ENCODE assay signal across 8 mouse cellular contexts in the genomic region with DNA sequence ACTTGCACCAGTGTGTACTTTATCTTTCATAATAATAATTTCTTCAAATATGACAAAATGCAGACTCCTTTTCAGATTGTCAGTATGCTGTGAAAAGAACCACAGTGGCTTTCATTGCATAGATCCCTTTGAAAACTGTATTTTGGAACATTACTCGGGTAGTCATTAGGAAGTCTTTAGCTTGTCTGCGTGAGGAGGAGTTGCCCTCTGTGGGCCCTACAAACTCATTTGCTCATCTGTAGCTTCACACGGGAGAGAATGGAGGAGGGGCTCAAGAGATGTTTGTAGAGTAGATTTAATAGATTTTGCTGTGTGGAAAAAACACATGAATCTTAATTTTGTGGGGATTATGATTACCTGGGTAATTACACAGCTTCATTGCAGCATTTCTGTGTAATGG. TPM values are rescaled to one million over a fixed set of nuclear protein-coding genes. Genes with fewer than 3 reads are reported as not detected.
DNase-seq lines count a peak whose midpoint lies in the region; ATAC-seq and TF ChIP-seq lines count a peak whose summit lies in the region.

No protein-coding gene starts in this region.

- peaks cover 43% of the 10 kb centered on the region for H3K4me1 ChIP-seq in heart, embryonic 13.5 days
- 0 out of 4 replicates have a peak, but pooled peaks cover 0 to 2% of the 10 kb centered on the region in 2 experiments for H3K4me1 ChIP-seq in ES-E14 (ENCODE audit: control insufficient read depth in 2 of 2, insufficient read depth in 2 of 2, low read length in 2 of 2, poor library complexity in 1 of 2)
- H3K4me1 ChIP-seq in forebrain, embryonic 14.5 days (ENCODE audit: control insufficient read depth, insufficient read depth, low read length): peaks cover 13% of the 10 kb centered on the region; the same call in 1 of the 2 replicates

- peak overlapping the region; percentile 100 for H3K9ac ChIP-seq in heart, embryonic 13.5 days
- H3K9ac ChIP-seq in ES-E14 (ENCODE audit: insufficient read depth, low read depth, low read length, poor library complexity, severe bottlenecking): no peak overlapping the region
- H3K9ac ChIP-seq in forebrain, embryonic 14.5 days (ENCODE audit: low read length): peak overlapping the region; percentile 95

- no peaks in the 10 kb centered on the region for H3K27me3 ChIP-seq in heart, embryonic 13.5 days (replicated peaks)
- H3K27me3 ChIP-seq in forebrain, embryonic 14.5 days (replicated peaks; ENCODE audit: control insufficient read depth, insufficient read depth, low read length): no peaks in the 10 kb centered on the region

- ATAC-seq in heart, embryonic 13.5 days (ENCODE audit: extremely low read depth, insufficient number of reproducible peaks, low FRiP score, low TSS enrichment): no peak
- no peak for ATAC-seq in forebrain, embryonic 14.5 days

- H3K4me3 ChIP-seq in heart, embryonic 13.5 days: peak overlapping the region; percentile 99
- peak overlapping the region; percentile 93 to 96; a peak in 3 of 4 replicates for H3K4me3 ChIP-seq in ES-E14 (ENCODE audit: insufficient read depth in 1 of 2, low read depth in 1 of 2, low read length in 2 of 2, poor library complexity in 1 of 2, severe bottlenecking in 1 of 2)
- peak overlapping the region; percentile 94 for H3K4me3 ChIP-seq in forebrain, embryonic 14.5 days (ENCODE audit: low read depth, low read length)
- H3K4me3 ChIP-seq in macrophage (ENCODE audit: inconsistent target): peak overlapping the region; percentile 48

- H3K9me3 ChIP-seq in heart, embryonic 13.5 days: no peaks in the 10 kb centered on the region
- no peaks in the 10 kb centered on the region for H3K9me3 ChIP-seq in ES-E14 (ENCODE audit: control insufficient read depth, insufficient read depth, low read depth, low read length)
- H3K9me3 ChIP-seq in forebrain, embryonic 14.5 days (replicated peaks; ENCODE audit: control insufficient read depth, low read length): no peaks in the 10 kb centered on the region

- intact Hi-C loops in heart, postnatal 10 days (cut with DNase I): loop anchor here (5.0 kb wide), 3 partner anchors 48 to 118 kb away; a partner anchor contains a TSS

- no peaks in the 10 kb centered on the region for H3K36me3 ChIP-seq in heart, embryonic 13.5 days
- H3K36me3 ChIP-seq in ES-E14 (ENCODE audit: control insufficient read depth, insufficient read depth, low read length, poor library complexity, severe bottlenecking) (no peaks in the 10 kb centered on the region), macrophage (ENCODE audit: inconsistent target) (no peaks in the 10 kb centered on the region)
- H3K36me3 ChIP-seq in forebrain, embryonic 14.5 days (ENCODE audit: control insufficient read depth, insufficient read depth, low read length): no peaks in the 10 kb centered on the region

- in situ Hi-C loops in ES-E14 (cut with MboI; ENCODE audit: low sequenced_read_pairs in 2 of 2, unreplicated experiment in 2 of 2): no loop called here

- no peak for DNase-seq in heart, postnatal 10 days
- no peak for DNase-seq in ES-E14 (ENCODE audit: low read depth, low spot score)
- DNase-seq in forebrain, embryonic 14.5 days (ENCODE audit: low spot score): peak; percentile 18
- DNase-seq in frontal cortex, postnatal 36 days (ENCODE audit: low spot score in 2 of 2): no peak
- DNase-seq in gastrocnemius, adult 8-10 months (ENCODE audit: low spot score in 2 of 2): no peak
- DNase-seq in left cerebral cortex, adult 18-20 months (ENCODE audit: low spot score in 2 of 2): no peak

- peak overlapping the region; percentile 100 for H3K27ac ChIP-seq in heart, embryonic 13.5 days (replicated peaks)
- H3K27ac ChIP-seq in ES-E14 (ENCODE audit: insufficient read depth, low read depth, low read length, poor library complexity, severe bottlenecking) (no peak overlapping the region), macrophage (no peak overlapping the region)
- H3K27ac ChIP-seq in forebrain, embryonic 14.5 days (ENCODE audit: low read depth, low read length): no peak overlapping the region

- WGBS in heart, embryonic 13.5 days: under 1% methylated on average over 3 of the region's 3 CpGs
- WGBS in forebrain, embryonic 14.5 days: 0% methylated on average over 3 of the region's 3 CpGs
- 15% methylated on average over 3 of the region's 3 CpGs for WGBS in macrophage (ENCODE audit: missing documents)

- peak overlapping the region; percentile 85 for H3K4me2 ChIP-seq in heart, embryonic 13.5 days
- peak overlapping the region; percentile 46 for H3K4me2 ChIP-seq in forebrain, embryonic 14.5 days (ENCODE audit: low read length)

- peaks cover 58% of the 10 kb centered on the region for H3K79me2 ChIP-seq in macrophage (ENCODE audit: inconsistent target)

TF ChIP-seq in ES-E14, 5 proteins besides CTCF, POLR2A, EP300 and RAD21:
- TF ChIP-seq ZNF384 (IDR thresholded peaks at IDR 0.05; ENCODE audit: low read depth, low read length) (no peak), MAFK (IDR thresholded peaks at IDR 0.05; ENCODE audit: insufficient read depth, low read depth, low read length) (no peak), ZC3H11A (IDR thresholded peaks at IDR 0.05; ENCODE audit: borderline replicate concordance, low read depth, low read length) (no peak), HCFC1 (IDR thresholded peaks at IDR 0.05; ENCODE audit: borderline replicate concordance, insufficient read depth, low read length) (no peak), CHD2 (IDR thresholded peaks at IDR 0.05; ENCODE audit: low read depth, low read length) (no peak)
TF ChIP-seq in ES-E14: peak in this region for 0.

RNA-seq across cellular contexts. Expression of a gene that starts 2.6 kb away (rescaled TPM):
- 112 and 117 TPM in 2 replicates for polyA plus RNA-seq in heart, embryonic 13.5 days (2015; fragmentation: Nextera tagmentation; extraction: Ambion mirVana)
- 100 to 1,000 TPM; 110 to 120 TPM for total RNA-seq in heart, postnatal 10 days (2021)
- 73.3 and 97.0 TPM in 2 replicates for total RNA-seq in ES-E14 (2012; rRNA removed)
- polyA plus RNA-seq in forebrain, embryonic 14.5 days (2014; fragmentation: Nextera tagmentation; extraction: Ambion mirVana): 107 and 121 TPM in 2 replicates
- 10 to 100 TPM; 21.3 to 48.7 (median 33.3) TPM for total RNA-seq in macrophage (2018; cell fraction: chromatin; rRNA removed)
- 10 to 100 TPM; 54.3 to 84.5 (median 68.1) TPM for total RNA-seq in macrophage (2018; cell fraction: cytosol; rRNA removed)
- total RNA-seq in macrophage (2018; cell fraction: nucleus; rRNA removed): 10 to 100 TPM; 27.2 to 71.0 (median 42.3) TPM
- polyA plus RNA-seq in macrophage (2018): 54.6 to 82.2 TPM (median 59.1 TPM) in 3 replicates
- total RNA-seq in gastrocnemius, adult 8-10 months (2022): 100 to 1,000 TPM; 110 to 119 (median 115) TPM
- total RNA-seq in left cerebral cortex, adult 18-20 months (2021): 10 to 100 TPM; 42.9 to 44.5 TPM

Comparison
In these comparisons a context has a peak if more than half of its experiments do, and no peak if none do; other contexts are left out.
1. H3K4me3 ChIP-seq: peak in every context shown above with its lines; median percentile 99 in heart, embryonic 13.5 days; 94 in ES-E14; 94 in forebrain, embryonic 14.5 days; 48 in macrophage.